Comparison of ENCODE assay signal across 10 mouse cellular contexts in the genomic region with DNA sequence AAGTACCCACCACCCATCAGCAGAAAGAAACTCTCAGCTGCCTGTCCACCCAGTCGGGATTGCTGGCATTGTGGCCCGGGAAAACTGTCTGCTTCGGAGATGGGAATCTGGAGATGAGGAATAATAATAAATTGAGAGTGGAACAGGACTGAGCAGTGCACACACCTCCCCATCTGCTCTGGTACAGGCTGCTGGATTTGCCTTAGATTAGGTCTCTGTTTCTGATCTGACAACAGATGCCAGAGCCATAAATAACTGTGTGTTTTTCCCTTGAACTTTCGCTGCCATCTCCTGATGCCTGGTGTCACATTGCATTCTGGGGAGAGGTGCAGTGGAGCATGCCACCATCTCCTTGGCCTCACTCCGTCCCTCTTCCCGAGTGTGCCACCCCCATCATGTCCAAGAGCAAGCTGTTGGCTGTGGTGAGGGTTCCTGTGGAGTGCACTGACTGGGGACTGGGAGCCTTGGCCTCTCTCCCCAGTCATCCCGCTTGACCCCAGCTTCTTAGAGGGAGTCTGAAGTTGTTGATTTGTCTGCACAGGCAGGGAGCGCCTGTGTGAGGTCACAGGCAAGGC. TPM values are rescaled to one million over a fixed set of nuclear protein-coding genes. Genes with fewer than 3 reads are reported as not detected.
DNase-seq lines count a peak whose midpoint lies in the region; ATAC-seq lines count a peak whose summit lies in the region.
"Had no signal": no experiment of that assay in that cellular context is flagged by ENCODE, and none has a peak within 500 bp of the region (broad histone marks: within the 10 kb centered on the region; RNA-seq: fewer than 3 reads in every experiment).

No protein-coding gene starts in this region.

- no peaks in the 10 kb centered on the region for H3K27me3 ChIP-seq in kidney, embryonic 16.5 days (ENCODE audit: insufficient read depth, low read length)
- H3K27me3 ChIP-seq in intestine, embryonic 15.5 days (replicated peaks) = no peaks in the 10 kb centered on the region

- no peak overlapping the region for H3K27ac ChIP-seq in kidney, embryonic 16.5 days (ENCODE audit: low read length)
- H3K27ac ChIP-seq in intestine, embryonic 15.5 days = no peak overlapping the region

- peak; percentile 90 for ATAC-seq in kidney, embryonic 16.5 days (ENCODE audit: low FRiP score, low TSS enrichment)
- ATAC-seq in intestine, embryonic 15.5 days = no peak

- 24% methylated on average over 8 of the region's 8 CpGs for WGBS in kidney, embryonic 16.5 days
- 48% methylated on average over 8 of the region's 8 CpGs for WGBS in intestine, embryonic 15.5 days

- H3K36me3 ChIP-seq in kidney, embryonic 16.5 days (ENCODE audit: insufficient read depth, low read length) = no peaks in the 10 kb centered on the region
- no peaks in the 10 kb centered on the region for H3K36me3 ChIP-seq in intestine, embryonic 15.5 days

- no peak overlapping the region for H3K4me2 ChIP-seq in kidney, embryonic 16.5 days (replicated peaks; ENCODE audit: low read depth, low read length)
- H3K4me2 ChIP-seq in intestine, embryonic 15.5 days (replicated peaks) = no peak overlapping the region
- H3K4me2 ChIP-seq: heart, embryonic 11.5 days had no signal

- no peak for DNase-seq in kidney, adult 11 months
- peak; percentile 86 for DNase-seq in brain, adult 2 months (ENCODE audit: low read depth, low spot score)
- DNase-seq in cerebellum, postnatal 14 days = peak; percentile 76 to 82
- DNase-seq in mesoderm, embryonic 11.5 days (ENCODE audit: low read depth, low spot score) = peak; percentile 31
- no peak for DNase-seq in spleen, adult 12 weeks (ENCODE audit: low spot score)
- DNase-seq: lung, postnatal 36 days; right cerebral cortex, postnatal 4 days had no signal

- 0 out of 2 replicates have a peak, but pooled peaks cover 6% of the 10 kb centered on the region for H3K4me1 ChIP-seq in kidney, embryonic 16.5 days (ENCODE audit: insufficient read depth, low read length)
- no peaks in the 10 kb centered on the region for H3K4me1 ChIP-seq in intestine, embryonic 15.5 days (replicated peaks)

- H3K4me3 ChIP-seq in kidney, embryonic 16.5 days (ENCODE audit: low read length) = no peak overlapping the region
- no peak overlapping the region for H3K4me3 ChIP-seq in intestine, embryonic 15.5 days (replicated peaks)

- no peaks in the 10 kb centered on the region for H3K9me3 ChIP-seq in kidney, embryonic 16.5 days (ENCODE audit: low read length)
- no peaks in the 10 kb centered on the region for H3K9me3 ChIP-seq in intestine, embryonic 15.5 days

- no peak overlapping the region for H3K9ac ChIP-seq in kidney, embryonic 16.5 days (replicated peaks; ENCODE audit: low read length)
- H3K9ac ChIP-seq in intestine, embryonic 15.5 days = no peak overlapping the region

RNA-seq across cellular contexts. Expression of a gene that starts 50.4 kb away (rescaled TPM):
- polyA plus RNA-seq in kidney, embryonic 16.5 days (2015; fragmentation: Nextera tagmentation; extraction: Ambion mirVana) = 8.1 and 9.5 TPM in 2 replicates
- 4.7 and 4.8 TPM in 2 replicates for polyA plus RNA-seq in intestine, embryonic 15.5 days (2015; fragmentation: Nextera tagmentation; extraction: Ambion mirVana)

Comparison
In these comparisons a context has a peak if more than half of its experiments do, and no peak if none do; other contexts are left out.
1. DNase-seq: peak in brain, adult 2 months (single experiment), cerebellum, postnatal 14 days (2 of 2) and mesoderm, embryonic 11.5 days (single experiment); none in kidney, adult 11 months (single experiment) and spleen, adult 12 weeks (single experiment).